Mouse (Mus musculus): ENCODE measurements around the gene Pdcd2l. TPM values are rescaled to one million over a fixed set of nuclear protein-coding genes. Genes with fewer than 3 reads are reported as not detected.
A peak's percentile ranks its signal among the peaks of the same experiment; 100 is the strongest.

Gene Pdcd2l
- polyA plus RNA-seq, 1 experiment from 2014 or later, result 65.3 TPM

GRCm38 (mm10) chr7:34169454-34169853, 27.0 kb downstream of the Pdcd2l start, which contains the start of gene Uba2:
Gene Uba2 (minus strand): TSS chr7:34169599.
- Histone ChIP-seq H3K9me3 (ENCODE audit: control insufficient read depth, low read length) (no peaks in the 10 kb centered on the region), H3K4me2 (ENCODE audit: low read depth, severe bottlenecking) (peak within 1 kb of the TSS; percentile 33), H3K36me3 (ENCODE audit: control insufficient read depth, insufficient read depth, low read length) (peaks cover 3% of the 10 kb centered on the region; the same call in 1 of the 2 replicates), H3K9ac (ENCODE audit: low read length) (peak within 1 kb of the TSS; percentile 81), H3K27ac (replicated peaks; ENCODE audit: low read depth, low read length) (peak within 1 kb of the TSS; percentile 84), H3K27me3 (ENCODE audit: control insufficient read depth, insufficient read depth, low read length) (no peaks in the 10 kb centered on the region), H3K4me1 (ENCODE audit: control insufficient read depth, insufficient read depth, low read length) (0 out of 2 replicates have a peak, but pooled peaks cover 4% of the 10 kb centered on the region), H3K4me3 (ENCODE audit: low read depth, low read length) (peak within 1 kb of the TSS; percentile 76)
- ATAC-seq (ENCODE audit: insufficient number of reproducible peaks, low FRiP score, low TSS enrichment, low read depth) (no peak), DNase-seq (ENCODE audit: low spot score) (no peak)
- WGBS, result 77% methylated on average over 3 of the region's 3 CpGs

DNA sequence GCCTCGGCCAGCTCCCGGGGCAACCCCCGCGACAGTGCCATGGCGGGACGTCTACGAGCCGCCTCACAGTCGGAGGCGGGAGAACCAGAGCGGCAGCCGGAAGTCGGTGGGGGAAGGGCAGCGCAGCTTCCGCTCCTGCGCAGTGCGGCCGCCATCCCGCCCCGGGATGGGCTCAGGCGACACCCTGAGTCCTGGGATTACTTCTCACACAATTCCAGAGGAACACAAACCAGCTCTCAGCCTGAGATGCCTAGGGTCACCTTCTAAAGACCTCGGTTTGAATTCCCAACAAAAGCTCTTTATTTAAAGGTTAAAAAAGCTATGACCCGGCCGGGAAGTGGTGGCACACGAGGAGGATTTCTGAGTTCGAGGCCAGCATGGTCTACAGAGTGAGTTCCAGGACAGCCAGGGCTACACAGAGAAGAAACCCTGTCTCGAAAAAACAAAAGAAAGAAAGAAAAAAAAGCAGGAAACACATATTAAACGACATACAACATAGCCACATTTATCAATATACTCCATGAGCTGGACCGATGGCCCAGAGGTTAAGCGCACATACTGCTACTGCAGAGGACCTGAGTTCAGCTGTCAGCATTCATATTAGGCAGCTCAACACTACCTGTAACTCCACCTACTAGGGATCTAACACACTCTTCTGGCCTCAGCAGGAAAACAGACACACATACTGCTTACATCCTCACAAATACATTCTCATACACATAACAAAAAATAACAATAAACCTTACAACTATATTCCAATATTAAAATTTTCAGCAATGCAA, 27.8 kb downstream of the Pdcd2l start:
- ATAC-seq (ENCODE audit: insufficient number of reproducible peaks, low FRiP score, low TSS enrichment, low read depth) (peak; percentile 94), DNase-seq (ENCODE audit: low spot score) (peak; percentile 94)
- H3K36me3 ChIP-seq (ENCODE audit: control insufficient read depth, insufficient read depth, low read length), result peaks cover 5% of the 10 kb centered on the region; the same call in 1 of the 2 replicates
- H3K9ac ChIP-seq (ENCODE audit: low read length), result peak overlapping the region; percentile 81
- 10% methylated on average over 30 of the region's 30 CpGs for WGBS
- peak overlapping the region; percentile 76 for H3K4me3 ChIP-seq (ENCODE audit: low read depth, low read length)
- no peaks in the 10 kb centered on the region for H3K27me3 ChIP-seq (ENCODE audit: control insufficient read depth, insufficient read depth, low read length)
- H3K4me2 ChIP-seq (ENCODE audit: low read depth, severe bottlenecking), result peak overlapping the region; percentile 33
- H3K9me3 ChIP-seq (ENCODE audit: control insufficient read depth, low read length), result no peaks in the 10 kb centered on the region
- H3K4me1 ChIP-seq (ENCODE audit: control insufficient read depth, insufficient read depth, low read length), result 0 out of 2 replicates have a peak, but pooled peaks cover 4% of the 10 kb centered on the region
- H3K27ac ChIP-seq (replicated peaks; ENCODE audit: low read depth, low read length), result peak overlapping the region; percentile 84

- Histone ChIP-seq H3K9me3 (ENCODE audit: control insufficient read depth, low read length) (no peaks in the 10 kb centered on the region), H3K9ac (ENCODE audit: low read length) (peak overlapping the region; percentile 81), H3K4me1 (ENCODE audit: control insufficient read depth, insufficient read depth, low read length) (0 out of 2 replicates have a peak, but pooled peaks cover 4% of the 10 kb centered on the region), H3K36me3 (ENCODE audit: control insufficient read depth, insufficient read depth, low read length) (peaks cover 10% of the 10 kb centered on the region; the same call in 1 of the 2 replicates), H3K27me3 (ENCODE audit: control insufficient read depth, insufficient read depth, low read length) (no peaks in the 10 kb centered on the region), H3K4me3 (ENCODE audit: low read depth, low read length) (peak overlapping the region; percentile 76), H3K27ac (replicated peaks; ENCODE audit: low read depth, low read length) (peak overlapping the region; percentile 84), H3K4me2 (ENCODE audit: low read depth, severe bottlenecking) (peak overlapping the region; percentile 70)
- ATAC-seq (ENCODE audit: insufficient number of reproducible peaks, low FRiP score, low TSS enrichment, low read depth) (peak; percentile 78), DNase-seq (ENCODE audit: low spot score) (no peak)
- whole genome bisulfite sequencing, result 0% methylated on average over 54 of the region's 54 CpGs
Observed at GRCm38 (mm10) chr7:34167766-34168469, 28.5 kb downstream of the Pdcd2l start.

- Histone ChIP-seq H3K9me3 (ENCODE audit: control insufficient read depth, low read length) (no peaks in the 10 kb centered on the region), H3K27me3 (ENCODE audit: control insufficient read depth, insufficient read depth, low read length) (no peaks in the 10 kb centered on the region), H3K27ac (replicated peaks; ENCODE audit: low read depth, low read length) (no peak overlapping the region), H3K4me1 (ENCODE audit: control insufficient read depth, insufficient read depth, low read length) (0 out of 2 replicates have a peak, but pooled peaks cover 4% of the 10 kb centered on the region), H3K36me3 (ENCODE audit: control insufficient read depth, insufficient read depth, low read length) (peaks cover 16% of the 10 kb centered on the region; the same call in 1 of the 2 replicates), H3K4me3 (ENCODE audit: low read depth, low read length) (0 out of 2 replicates have a peak overlapping the region, but pooled peaks have one; percentile 10), H3K4me2 (ENCODE audit: low read depth, severe bottlenecking) (no peak overlapping the region), H3K9ac (ENCODE audit: low read length) (no peak overlapping the region)
- ATAC-seq (ENCODE audit: insufficient number of reproducible peaks, low FRiP score, low TSS enrichment, low read depth) (no peak), DNase-seq (ENCODE audit: low spot score) (peak; percentile 64)
- WGBS, result 56% methylated on average over 4 of the region's 4 CpGs
Observed at GRCm38 (mm10) chr7:34166850-34167249, 29.6 kb downstream of the Pdcd2l start.

GRCm38 (mm10) chr7:34165999-34166398, 30.5 kb downstream of the Pdcd2l start:
- no peak overlapping the region for H3K4me2 ChIP-seq (ENCODE audit: low read depth, severe bottlenecking)
- H3K9me3 ChIP-seq (ENCODE audit: control insufficient read depth, low read length), result no peaks in the 10 kb centered on the region
- H3K27ac ChIP-seq (replicated peaks; ENCODE audit: low read depth, low read length), result no peak overlapping the region
- H3K4me1 ChIP-seq (ENCODE audit: control insufficient read depth, insufficient read depth, low read length), result 0 out of 2 replicates have a peak, but pooled peaks cover 4% of the 10 kb centered on the region
- H3K4me3 ChIP-seq (ENCODE audit: low read depth, low read length), result no peak overlapping the region
- ATAC-seq (ENCODE audit: insufficient number of reproducible peaks, low FRiP score, low TSS enrichment, low read depth) (no peak), DNase-seq (ENCODE audit: low spot score) (no peak)
- peaks cover 25% of the 10 kb centered on the region for H3K36me3 ChIP-seq (ENCODE audit: control insufficient read depth, insufficient read depth, low read length)
- no peak overlapping the region for H3K9ac ChIP-seq (ENCODE audit: low read length)
- WGBS, result 89% methylated on average over 3 of the region's 3 CpGs
- H3K27me3 ChIP-seq (ENCODE audit: control insufficient read depth, insufficient read depth, low read length), result no peaks in the 10 kb centered on the region

GRCm38 (mm10) chr7:34164671-34165070, 31.8 kb downstream of the Pdcd2l start:
- Histone ChIP-seq H3K9me3 (ENCODE audit: control insufficient read depth, low read length) (no peaks in the 10 kb centered on the region), H3K27me3 (ENCODE audit: control insufficient read depth, insufficient read depth, low read length) (no peaks in the 10 kb centered on the region), H3K4me1 (ENCODE audit: control insufficient read depth, insufficient read depth, low read length) (0 out of 2 replicates have a peak, but pooled peaks cover 4% of the 10 kb centered on the region), H3K4me2 (ENCODE audit: low read depth, severe bottlenecking) (no peak overlapping the region), H3K9ac (ENCODE audit: low read length) (no peak overlapping the region), H3K27ac (replicated peaks; ENCODE audit: low read depth, low read length) (no peak overlapping the region), H3K4me3 (ENCODE audit: low read depth, low read length) (no peak overlapping the region), H3K36me3 (ENCODE audit: control insufficient read depth, insufficient read depth, low read length) (peaks cover 29% of the 10 kb centered on the region)
- 95% methylated on average over 7 of the region's 7 CpGs for WGBS
- no peak for DNase-seq (ENCODE audit: low spot score)
- no peak for ATAC-seq (ENCODE audit: insufficient number of reproducible peaks, low FRiP score, low TSS enrichment, low read depth)

- no peak for ATAC-seq (ENCODE audit: insufficient number of reproducible peaks, low FRiP score, low TSS enrichment, low read depth)
- DNase-seq (ENCODE audit: low spot score), result no peak
- Histone ChIP-seq H3K4me3 (ENCODE audit: low read depth, low read length) (no peak overlapping the region), H3K9ac (ENCODE audit: low read length) (no peak overlapping the region), H3K4me1 (ENCODE audit: control insufficient read depth, insufficient read depth, low read length) (no peaks in the 10 kb centered on the region), H3K27ac (replicated peaks; ENCODE audit: low read depth, low read length) (no peak overlapping the region), H3K36me3 (ENCODE audit: control insufficient read depth, insufficient read depth, low read length) (peaks cover 59% of the 10 kb centered on the region), H3K4me2 (ENCODE audit: low read depth, severe bottlenecking) (no peak overlapping the region), H3K9me3 (ENCODE audit: control insufficient read depth, low read length) (no peaks in the 10 kb centered on the region), H3K27me3 (ENCODE audit: control insufficient read depth, insufficient read depth, low read length) (no peaks in the 10 kb centered on the region)
- 90% methylated on average over 3 of the region's 3 CpGs for WGBS
Observed at GRCm38 (mm10) chr7:34159167-34159566, 37.3 kb downstream of the Pdcd2l start.

DNA sequence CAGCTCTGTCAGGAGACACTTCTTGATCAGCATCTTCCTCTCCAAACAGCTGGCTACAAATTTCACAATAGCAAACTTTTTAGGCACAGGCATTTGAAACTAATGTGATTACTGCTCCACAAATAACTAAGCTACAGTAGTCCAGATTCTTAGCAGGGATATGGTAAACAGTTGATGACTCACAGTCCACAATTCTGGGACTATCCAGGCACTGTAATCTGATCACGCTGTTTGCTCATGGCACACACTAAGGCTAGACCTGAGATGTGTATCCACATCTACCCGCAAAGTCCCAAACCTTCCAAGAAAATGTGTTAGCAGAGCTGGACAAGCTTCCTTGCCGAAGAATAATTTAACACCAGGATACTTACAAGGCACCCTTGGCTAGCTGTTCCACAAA, 38.5 kb downstream of the Pdcd2l start:
- H3K4me1 ChIP-seq (ENCODE audit: control insufficient read depth, insufficient read depth, low read length), result no peaks in the 10 kb centered on the region
- H3K9me3 ChIP-seq (ENCODE audit: control insufficient read depth, low read length), result no peaks in the 10 kb centered on the region
- H3K27ac ChIP-seq (replicated peaks; ENCODE audit: low read depth, low read length), result no peak overlapping the region
- ATAC-seq (ENCODE audit: insufficient number of reproducible peaks, low FRiP score, low TSS enrichment, low read depth) (no peak), DNase-seq (ENCODE audit: low spot score) (no peak)
- peaks cover 59% of the 10 kb centered on the region for H3K36me3 ChIP-seq (ENCODE audit: control insufficient read depth, insufficient read depth, low read length)
- H3K27me3 ChIP-seq (ENCODE audit: control insufficient read depth, insufficient read depth, low read length), result no peaks in the 10 kb centered on the region
- no peak overlapping the region for H3K4me3 ChIP-seq (ENCODE audit: low read depth, low read length)
- no peak overlapping the region for H3K9ac ChIP-seq (ENCODE audit: low read length)
- WGBS, result 95% methylated on average over 3 of the region's 3 CpGs
- no peak overlapping the region for H3K4me2 ChIP-seq (ENCODE audit: low read depth, severe bottlenecking)

Data from limb, embryonic 11.5 days (tissue).